Mouse (Mus musculus) layer of hippocampus, adult 11-12 months (tissue): ENCODE results near the gene Hnrnpa1.
A peak's percentile ranks its signal among the peaks of the same experiment; 100 is the strongest.

Experiments used
- DNase-seq: peaks from one replicate; pipeline ENCODE4 v3.0.0; 2022; ENCODE audit warnings: low spot score

The Hnrnpa1 gene

GRCm38 (mm10) chr15:103240160-103241028, at the start of gene Hnrnpa1:
TSS of gene Hnrnpa1 (plus strand) at chr15:103240432.
- peak; percentile 96 for DNase-seq

GRCm38 (mm10) chr15:103190531-103191462, 49.4 kb upstream of the Hnrnpa1 start:
- peak; percentile 56 for DNase-seq

DNA sequence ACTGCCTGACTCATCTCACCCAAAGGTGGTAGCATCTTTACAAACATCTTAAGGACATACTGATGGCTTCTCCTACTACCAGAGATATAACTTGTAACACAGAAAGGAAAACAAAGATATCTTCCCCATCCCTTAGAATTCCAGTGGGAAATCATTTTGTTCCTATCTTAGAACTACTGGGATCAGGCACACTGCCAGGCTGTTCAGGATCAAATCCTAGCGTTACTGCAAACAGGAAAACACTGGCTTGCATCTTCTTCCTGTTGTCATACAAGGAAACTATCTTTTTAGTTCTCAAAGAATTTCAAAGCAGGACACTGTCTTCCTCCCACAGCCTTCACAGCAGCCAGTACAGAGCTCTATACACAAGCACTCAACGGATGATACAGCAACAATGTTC, 46.6 kb upstream of the Hnrnpa1 start:
- no peak for DNase-seq

GRCm38 (mm10) chr15:103196835-103197234, 43.4 kb upstream of the Hnrnpa1 start:
- DNase-seq = no peak

DNA sequence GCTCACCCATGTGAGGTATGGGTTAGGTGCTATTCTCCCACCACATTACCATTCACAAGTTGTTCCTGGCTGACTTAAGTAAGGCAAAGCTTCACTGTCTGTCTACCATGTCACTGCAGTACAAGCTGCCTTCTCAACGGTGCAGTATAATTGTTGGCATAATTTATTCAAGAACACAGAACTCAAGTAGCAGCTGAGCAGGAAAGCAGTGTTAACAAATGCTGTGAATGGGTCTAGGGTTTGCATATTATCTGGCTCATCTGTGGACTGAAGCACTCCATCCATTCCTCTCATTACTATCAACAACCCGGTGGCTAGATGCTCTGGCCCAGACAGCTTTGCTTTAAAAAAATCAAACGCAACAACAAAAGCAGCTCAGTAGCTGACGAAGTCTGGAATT, 42.4 kb upstream of the Hnrnpa1 start:
- no peak for DNase-seq

DNA sequence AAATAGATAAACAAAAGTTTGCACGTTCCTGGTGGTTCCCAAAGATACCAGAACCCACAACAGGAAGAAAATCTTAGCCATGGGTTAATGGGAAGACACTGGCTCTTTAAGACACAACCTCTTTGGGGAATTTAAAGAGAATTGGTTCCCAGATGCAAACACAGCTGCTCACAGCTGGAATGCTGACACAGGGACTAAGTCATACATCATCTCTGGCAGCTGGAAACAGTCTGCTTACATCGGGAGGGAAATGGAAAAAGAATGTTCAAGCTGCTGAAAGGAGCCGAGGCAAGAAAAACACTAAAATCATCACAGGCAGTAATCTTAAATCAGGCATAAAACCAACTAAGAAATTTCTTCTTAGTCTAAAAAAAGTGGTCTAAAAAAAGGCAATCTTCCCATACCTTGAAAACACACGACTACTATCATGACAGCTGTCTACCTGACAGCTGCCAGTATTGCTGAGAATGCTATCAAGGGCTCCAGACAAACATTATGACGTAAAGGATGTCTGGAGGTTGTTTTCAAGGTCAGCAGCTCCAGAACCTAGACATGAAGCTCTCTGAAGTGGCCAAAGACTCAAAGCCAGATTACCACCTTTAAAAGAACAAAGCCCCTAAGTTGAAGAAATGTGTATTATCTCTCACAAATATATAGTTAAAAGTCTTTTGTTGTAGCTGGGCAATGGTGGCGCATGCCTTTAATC, 38.0 kb upstream of the Hnrnpa1 start:
- DNase-seq = no peak

GRCm38 (mm10) chr15:103205156-103205555, 35.1 kb upstream of the Hnrnpa1 start:
- DNase-seq = no peak

DNA sequence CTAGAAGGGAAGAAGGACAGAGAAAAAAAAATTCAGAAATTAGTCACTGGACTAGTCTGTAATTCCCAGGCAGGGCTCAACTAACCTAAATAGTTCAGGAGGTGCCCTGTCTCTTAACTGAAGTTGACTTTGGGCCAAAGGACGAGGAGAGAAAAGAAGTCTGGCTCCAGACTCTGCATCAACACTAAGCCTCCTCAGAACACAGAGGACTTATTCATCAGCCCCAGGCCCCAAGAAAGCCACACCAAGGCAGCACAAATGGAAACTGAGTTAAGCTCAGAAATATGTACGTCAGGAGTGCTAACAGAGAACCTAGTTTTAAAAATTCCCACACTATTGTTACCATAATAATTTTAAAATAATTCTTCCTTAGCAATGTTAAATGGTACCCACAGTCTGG, 26.1 kb upstream of the Hnrnpa1 start:
- no peak for DNase-seq

DNA sequence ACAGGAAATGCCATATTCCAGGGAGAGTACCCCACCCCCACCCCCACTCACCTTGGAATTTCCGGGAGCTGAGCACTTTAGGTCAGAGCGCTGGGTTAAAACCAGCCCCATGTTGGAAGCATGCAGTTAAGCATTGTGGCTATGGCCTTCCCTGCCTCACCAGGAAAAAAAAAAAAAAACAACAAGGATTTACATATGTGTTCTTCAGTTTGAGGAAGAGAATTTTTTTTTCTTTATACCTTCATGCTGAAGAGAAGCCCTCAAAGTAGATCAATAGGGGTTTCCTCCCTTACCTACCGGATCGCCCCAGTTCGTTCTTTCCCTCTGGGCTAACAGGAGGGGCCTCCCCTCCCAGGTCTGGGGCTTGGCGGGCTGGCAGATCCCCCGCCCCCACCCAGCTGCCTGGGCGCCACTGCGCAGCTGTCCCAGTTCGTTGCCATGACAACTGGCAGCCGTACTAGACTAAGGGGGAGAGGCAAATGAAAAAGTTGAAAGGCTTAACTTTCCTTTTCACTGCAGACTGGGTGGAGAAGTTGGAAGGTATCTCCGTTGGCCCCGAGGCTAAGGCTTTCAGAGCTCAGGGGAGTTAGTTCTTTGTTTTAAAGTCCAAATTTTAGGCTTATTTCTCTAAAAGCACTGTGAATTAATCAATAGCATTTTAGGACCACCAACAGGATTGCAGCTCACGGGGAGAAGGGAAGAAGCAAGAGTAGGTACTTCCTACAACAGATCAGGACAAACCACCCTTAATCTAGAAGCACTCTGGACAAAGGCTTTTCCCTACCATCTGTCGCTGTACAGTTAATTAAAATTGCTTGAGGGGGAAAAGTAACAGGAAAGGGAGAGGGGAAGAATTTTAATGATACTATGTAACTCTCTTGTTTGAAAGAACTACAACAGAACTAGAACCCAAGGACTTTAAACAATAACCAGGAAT, 25.0 kb upstream of the Hnrnpa1 start:
- DNase-seq = peak; percentile 86

GRCm38 (mm10) chr15:103216052-103216451, 24.2 kb upstream of the Hnrnpa1 start:
- no peak for DNase-seq

DNA sequence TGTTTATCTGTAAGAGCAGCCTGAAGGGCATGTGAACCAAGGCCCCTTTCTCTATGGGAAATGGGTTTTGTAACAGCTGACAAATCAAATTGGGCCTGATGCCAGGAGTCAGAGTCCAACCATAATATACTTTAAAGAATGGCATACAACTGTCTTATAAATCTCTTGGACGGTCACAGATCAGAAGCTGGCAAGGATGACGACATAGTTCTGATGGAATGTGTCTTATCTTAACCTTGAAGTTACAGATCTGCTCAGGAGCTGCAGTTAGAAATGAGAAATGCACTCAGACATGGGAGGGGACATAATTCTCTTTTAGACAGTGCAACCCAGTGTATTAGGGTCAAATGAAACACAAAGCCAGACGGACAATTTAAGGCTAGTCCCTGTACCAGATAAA, 19.4 kb upstream of the Hnrnpa1 start:
- DNase-seq = no peak

DNA sequence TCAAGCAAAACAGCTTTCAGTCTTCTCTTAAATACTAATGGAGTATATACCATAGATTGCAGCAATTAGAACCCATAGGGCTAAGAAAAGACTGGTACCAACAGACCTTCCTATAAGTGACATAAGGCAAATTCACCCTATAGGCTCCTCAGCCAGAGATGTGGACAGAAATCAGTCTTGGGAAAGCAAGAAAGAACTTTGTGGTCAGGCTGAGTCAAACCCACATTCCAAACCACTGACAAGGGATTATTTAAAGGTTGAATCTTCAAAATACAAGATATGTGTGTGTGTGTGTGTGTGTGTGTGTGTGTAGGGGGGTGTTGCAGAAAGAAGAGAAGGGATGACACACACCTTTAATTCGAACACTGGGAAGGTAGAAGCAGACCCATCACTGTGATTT, 18.8 kb upstream of the Hnrnpa1 start:
- no peak for DNase-seq

GRCm38 (mm10) chr15:103224161-103224560, 16.1 kb upstream of the Hnrnpa1 start:
- no peak for DNase-seq

GRCm38 (mm10) chr15:103227022-103227421, 13.2 kb upstream of the Hnrnpa1 start:
- no peak for DNase-seq

- no peak for DNase-seq
Observed at GRCm38 (mm10) chr15:103227572-103227971, 12.7 kb upstream of the Hnrnpa1 start.

GRCm38 (mm10) chr15:103228904-103229303, 11.3 kb upstream of the Hnrnpa1 start:
- DNase-seq = no peak

DNA sequence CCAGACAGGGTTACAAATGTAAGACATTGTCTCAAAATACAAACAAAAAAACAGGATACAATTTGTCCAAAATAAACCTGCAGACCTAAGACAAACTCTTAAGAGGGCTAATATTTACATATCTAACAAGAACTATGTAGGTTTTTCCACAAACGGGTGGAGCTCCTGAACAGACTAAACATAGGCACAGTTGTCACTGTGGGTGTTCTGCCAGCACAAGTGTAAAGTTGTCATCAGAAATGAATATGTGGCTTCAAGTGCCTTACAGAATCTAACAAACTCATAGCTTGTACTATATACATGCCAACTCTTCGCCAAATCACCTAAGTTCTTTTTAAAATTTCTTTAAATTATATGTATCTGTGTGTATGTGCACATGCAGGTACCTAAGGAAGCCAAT, 7.1 kb upstream of the Hnrnpa1 start:
- no peak for DNase-seq

DNA sequence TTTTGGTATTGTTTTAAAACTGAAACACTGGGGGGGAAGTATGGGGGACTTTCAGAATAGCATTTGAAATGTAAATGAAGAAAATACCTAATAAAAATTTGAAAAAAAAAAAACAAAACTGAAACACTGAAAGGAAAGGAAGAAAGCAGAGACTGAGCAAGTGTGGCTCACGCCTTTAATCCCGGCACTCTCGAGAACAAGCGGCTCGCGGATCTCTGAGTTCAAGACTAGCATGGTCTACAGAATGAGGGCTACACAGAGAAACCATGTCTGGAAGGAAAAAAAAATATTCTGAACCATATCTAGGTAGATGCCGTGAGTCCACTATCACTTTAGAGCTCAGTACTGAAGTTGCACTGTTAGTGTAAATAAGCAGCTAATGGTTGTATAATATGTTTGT, 2.9 kb upstream of the Hnrnpa1 start:
- no peak for DNase-seq

DNA sequence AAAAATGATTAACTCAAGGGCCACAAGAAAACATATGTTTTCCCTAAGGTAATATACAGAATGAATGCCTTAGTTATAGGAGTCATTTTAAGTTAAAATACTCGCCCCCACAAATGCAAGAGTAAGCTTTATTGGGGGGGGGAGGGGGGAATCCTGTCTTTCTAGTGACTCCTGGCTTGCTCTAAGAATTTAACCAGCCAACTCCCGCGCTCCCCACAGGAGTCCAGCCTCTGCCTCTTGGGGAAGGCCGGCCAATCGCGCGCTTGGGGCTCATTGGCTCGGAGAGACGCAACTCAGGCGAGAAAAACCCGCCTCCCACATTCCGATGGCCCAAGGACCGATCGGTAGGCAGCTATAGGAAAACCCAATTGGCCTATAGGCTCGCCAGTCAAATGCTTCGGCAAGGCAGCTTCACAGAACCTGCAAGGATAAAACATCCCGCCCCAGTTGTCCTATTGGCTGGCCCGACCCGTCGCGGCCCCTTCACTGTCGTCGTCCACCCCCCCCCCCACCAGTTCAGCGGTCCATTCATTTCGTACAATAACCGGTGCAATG, 1.0 kb upstream of the Hnrnpa1 start:
- DNase-seq = peak; percentile 96

- peak; percentile 98 for DNase-seq
Observed at GRCm38 (mm10) chr15:103239685-103240159, 510 bp upstream of the Hnrnpa1 start, which contains the start of gene Cbx5. TSS of gene Cbx5 (minus strand) at chr15:103239816.
